Mouse (Mus musculus) cerebellum, adult 2 months (tissue): ENCODE data around the gene Arid1b.

Source experiments
- CTCF ChIP-seq: fragments of 200-500 bp; IDR thresholded peaks from 2 replicates; pipeline ENCODE4 v1.5.1; 2011; ENCODE audit warnings: low read depth, mild to moderate bottlenecking, control low read depth, low read length, moderate library complexity, borderline replicate concordance; ENCODE audit not compliant: insufficient read depth
- POLR2A ChIP-seq: fragments of 200-500 bp; IDR thresholded peaks from 2 replicates; pipeline ENCODE4 v1.6.1; 2011; ENCODE audit warnings: low read length, control low read depth, borderline replicate concordance; ENCODE audit not compliant: insufficient read depth

- TF ChIP-seq CTCF = no peak
- TF ChIP-seq POLR2A = no peak
These were observed 39.2 kb downstream of the Arid1b start for GRCm38 (mm10) chr17:5033346-5033745.
